Mouse (Mus musculus) urinary bladder, postnatal 4 days (tissue): ENCODE measurements at regions not wholly inside any gene's neighbourhood (a gene's known extent, or its start where the extent isn't known, plus 50 kb on each side); places are given as distances from the start of the nearest gene placed in this dataset.
A peak's percentile ranks its signal among the peaks of the same experiment; 100 is the strongest.

ENCODE experiments used
- DNase-seq, 2 experiments: peaks; one replicate each; pipeline ENCODE4 v3.0.0; 2021 to 2022; ENCODE audit warnings: low spot score in 2 of 2

GRCm38 (mm10) chr5:75828332-75828731 lies 149.9 kb downstream of the Kdr start:
- DNase-seq: no peak

GRCm38 (mm10) chr5:75826283-75827098 lies 151.8 kb downstream of the Kdr start:
- no peak for DNase-seq

DNA sequence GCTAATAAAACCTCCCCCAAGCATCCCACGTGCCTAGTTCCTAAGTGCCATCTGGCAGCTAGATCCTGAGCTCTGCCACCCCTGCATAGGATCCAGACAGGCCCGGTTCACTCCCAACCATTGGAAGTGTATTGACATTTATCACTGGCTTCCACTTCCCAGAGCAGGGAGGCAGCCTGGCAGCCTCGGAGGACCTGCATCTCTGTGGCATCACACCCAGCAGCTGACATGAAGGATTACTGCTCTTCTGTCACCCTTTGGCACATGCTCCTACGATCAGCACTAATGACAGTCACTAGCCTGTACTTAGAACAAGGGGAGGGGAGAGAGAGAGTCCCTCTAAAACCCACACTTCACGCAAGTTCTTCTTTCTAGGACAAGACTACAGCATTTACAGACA lies 152.7 kb downstream of the Kdr start:
- DNase-seq: no peak

DNA sequence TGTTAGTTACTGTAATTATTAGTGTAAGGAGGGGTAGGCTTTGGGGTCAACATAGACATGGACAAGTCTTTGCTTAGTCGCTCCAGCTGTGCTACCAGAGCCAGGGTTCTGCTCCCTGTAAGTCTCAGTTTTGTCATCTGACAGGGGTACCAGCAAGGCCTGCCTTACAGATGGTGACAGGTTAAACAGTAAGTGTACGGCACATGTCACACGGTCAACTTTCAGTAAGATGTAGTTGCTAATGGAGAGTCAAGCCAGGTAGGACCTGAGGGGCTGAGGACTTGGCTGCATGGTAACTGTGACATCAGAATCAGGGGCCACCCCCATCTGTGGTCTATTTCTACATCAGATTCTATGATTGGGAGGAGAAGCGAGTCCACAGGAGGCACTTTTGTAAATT lies 153.6 kb downstream of the Kdr start:
- peak in 1 of 2 experiments; percentile 52 for DNase-seq

GRCm38 (mm10) chr5:75823646-75824045 lies 154.6 kb downstream of the Kdr start:
- DNase-seq: no peak

GRCm38 (mm10) chr5:75817396-75817795 lies 160.9 kb downstream of the Kdr start:
- DNase-seq: no peak

GRCm38 (mm10) chr5:75814393-75814984 lies 163.8 kb downstream of the Kdr start:
- peak in 1 of 2 experiments; percentile 53 for DNase-seq

GRCm38 (mm10) chr5:75812686-75813085 lies 165.6 kb downstream of the Kdr start:
- DNase-seq: no peak

DNA sequence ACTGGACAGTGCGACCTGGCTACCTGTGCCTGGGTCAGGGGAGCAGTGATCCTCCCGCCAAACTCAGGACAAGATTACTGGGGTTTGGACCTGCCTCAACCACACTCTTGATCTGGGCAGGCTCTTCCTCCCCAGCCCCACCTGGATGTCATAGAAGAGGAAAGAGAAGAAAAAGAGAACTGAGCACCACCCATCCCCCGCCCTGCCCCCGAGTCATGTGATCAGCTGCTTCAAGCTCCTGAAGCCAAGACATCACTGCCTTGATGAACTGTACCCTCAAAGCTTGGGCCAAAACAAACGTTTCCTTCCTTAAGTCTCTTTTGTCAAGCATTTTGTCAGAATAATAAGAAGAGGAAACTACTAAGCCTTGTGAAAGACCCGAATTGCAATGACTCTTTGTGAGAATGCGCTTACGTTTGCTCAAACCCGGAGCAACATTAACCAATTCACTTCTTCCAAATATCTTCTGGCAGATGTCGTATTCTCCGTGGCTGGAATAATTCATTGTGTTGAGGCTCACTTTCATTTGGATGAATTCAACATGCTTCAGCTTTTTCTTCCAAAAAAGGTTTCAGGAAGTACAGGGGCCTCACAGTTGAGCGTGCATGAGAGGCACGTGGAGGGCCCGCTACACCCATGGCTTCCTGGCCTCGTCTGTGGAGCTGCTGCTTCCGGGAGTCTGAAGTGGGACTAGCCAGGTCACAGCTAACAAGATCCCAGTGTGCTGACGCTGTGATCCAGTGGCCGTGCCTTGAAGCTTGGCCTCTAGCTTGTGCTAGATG lies 169.5 kb downstream of the Kdr start:
- peak in 1 of 2 experiments; percentile 49 for DNase-seq

DNA sequence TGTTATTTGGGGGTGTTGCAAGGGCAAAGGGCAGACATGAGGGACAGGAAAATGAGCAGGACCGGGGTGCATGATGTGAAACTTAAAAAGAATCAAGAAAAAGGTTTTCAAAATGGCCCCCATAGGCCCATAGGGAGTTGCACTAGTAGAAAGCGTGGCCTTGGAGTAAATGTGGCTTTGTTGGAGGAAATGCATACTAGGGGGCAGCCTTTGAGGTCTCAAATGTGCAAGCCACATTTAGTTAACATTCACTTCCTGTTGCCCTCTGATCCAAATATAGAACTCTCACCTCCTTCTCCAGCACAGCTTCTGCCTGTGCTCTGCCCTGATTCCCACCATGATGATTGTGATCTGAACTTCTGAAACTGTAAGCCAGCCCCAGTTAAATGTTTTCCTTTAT lies 173.2 kb downstream of the Kdr start:
- DNase-seq: no peak

DNA sequence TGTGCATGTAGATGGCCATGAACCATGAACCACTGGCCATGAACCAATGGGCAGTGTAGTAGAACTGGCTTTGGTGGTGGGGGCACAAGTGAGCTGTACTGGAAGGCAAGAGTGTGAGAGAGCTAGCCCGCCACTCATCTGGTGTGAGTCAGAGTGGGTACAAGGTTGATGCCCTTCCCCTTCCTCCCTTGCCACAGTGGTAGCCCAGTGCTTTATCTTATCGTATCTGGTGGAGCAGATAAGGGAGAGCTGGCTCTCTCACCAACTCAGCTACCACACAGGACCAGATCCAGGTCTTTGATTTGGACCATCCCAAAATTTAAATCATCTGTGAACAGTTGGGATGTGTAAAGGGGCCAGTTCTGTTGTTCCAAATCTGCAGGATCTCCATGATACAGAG lies 173.9 kb downstream of the Kdr start:
- DNase-seq: peak in 1 of 2 experiments; percentile 47

- no peak for DNase-seq
Observed at GRCm38 (mm10) chr5:75803012-75803411, 175.2 kb downstream of the Kdr start.

DNA sequence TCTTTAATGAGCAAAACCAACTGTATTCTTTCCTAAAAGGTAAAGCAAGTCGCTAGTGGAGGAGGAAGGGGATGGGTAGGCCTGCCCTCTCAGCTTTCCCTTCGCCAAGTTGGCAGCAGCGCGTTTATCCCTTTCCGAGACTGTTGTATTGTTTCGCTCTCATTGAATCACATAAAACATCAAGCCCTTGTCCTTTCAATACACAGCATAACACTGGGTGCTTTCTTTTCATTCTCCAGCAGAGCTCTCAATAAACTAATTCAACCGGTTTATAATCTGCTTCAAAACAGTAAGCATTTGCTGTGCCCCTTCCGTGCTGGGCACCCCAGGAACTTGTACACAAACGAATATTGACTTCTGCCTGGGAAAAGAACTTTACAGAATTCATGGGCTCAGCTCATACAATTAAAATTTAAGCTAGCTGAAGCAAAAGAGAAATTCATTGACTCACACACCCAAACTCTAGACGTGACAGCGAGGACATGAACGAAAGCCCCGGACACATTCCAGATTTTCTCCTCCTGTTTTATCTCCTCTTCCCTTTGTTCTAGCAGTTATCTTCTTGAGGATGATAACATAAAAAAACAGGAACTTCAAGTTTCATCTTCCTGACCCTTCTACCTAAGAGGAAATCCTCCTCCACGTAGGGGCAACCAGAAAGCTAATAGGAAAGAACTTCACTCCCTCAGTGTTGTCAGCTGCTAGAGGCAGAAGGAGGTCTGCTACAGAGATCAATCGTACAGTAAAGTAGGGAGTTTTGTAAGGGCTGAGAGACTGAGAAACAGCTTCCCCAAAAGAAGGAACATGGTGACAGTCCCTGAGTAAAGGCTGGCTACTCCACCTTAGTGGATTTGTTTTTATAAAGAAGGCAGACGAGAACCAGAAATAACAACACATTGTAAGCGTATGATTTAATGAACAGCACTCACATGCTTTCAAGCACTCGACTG lies 177.9 kb downstream of the Kdr start:
- DNase-seq: no peak

GRCm38 (mm10) chr5:75799627-75800026 lies 178.6 kb downstream of the Kdr start:
- DNase-seq: no peak

- DNase-seq: no peak
Observed at GRCm38 (mm10) chr5:75793184-75793583, 185.1 kb downstream of the Kdr start.

- DNase-seq: no peak
Observed at GRCm38 (mm10) chr5:75791738-75792137, 186.5 kb downstream of the Kdr start.

GRCm38 (mm10) chr5:75788087-75788486 lies 190.2 kb downstream of the Kdr start:
- DNase-seq: no peak

DNA sequence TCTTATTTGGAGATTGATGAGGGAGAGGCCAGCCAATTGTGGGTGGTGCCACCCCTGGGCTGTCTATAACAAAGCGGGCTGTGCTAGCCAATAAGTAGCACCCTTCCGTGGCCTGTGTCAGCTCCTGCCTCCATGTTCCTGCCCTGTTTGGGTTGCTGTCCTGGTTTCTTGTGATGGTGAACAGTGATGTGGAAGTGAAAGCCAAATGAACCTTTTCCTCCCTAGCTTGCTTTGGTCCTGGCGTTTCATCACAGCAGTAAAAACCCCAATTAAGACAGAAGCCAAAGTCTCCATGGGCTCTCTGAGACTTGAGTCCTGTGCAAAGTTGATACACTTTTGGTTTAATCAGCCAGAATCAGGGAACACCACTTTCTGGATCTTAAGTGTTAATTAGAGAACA lies 192.1 kb downstream of the Kdr start:
- DNase-seq: no peak

DNA sequence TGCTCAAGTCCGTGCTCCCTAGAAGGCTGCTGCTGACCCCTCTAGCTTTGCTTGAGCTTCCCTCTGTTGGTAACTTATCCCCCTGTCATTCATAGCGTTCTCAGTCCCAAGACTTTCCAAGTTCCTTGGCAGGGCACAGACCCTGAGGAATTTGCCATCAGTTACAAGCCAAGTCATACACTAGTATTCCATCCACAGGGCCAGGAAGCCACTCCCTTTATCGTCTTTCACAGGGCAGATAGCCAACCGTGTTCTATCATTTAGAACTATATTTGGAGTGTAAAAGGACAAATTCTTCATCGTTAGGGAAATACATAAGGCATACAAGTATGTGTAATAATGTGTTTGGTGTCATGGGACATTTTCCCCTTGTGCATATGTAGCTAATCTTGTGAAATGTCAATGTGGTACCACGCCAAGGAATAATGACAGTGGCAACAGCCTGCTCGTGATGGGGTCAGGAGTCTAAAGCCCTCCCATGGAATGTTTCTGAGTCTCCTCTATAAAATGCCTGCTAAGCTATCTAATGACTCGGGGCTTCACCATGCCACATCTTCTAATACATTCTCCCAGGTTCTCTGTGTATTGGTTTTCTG lies 193.2 kb downstream of the Kdr start:
- DNase-seq: no peak

GRCm38 (mm10) chr5:75770592-75770991 lies 195.9 kb downstream of the Kit start:
- DNase-seq: no peak

DNA sequence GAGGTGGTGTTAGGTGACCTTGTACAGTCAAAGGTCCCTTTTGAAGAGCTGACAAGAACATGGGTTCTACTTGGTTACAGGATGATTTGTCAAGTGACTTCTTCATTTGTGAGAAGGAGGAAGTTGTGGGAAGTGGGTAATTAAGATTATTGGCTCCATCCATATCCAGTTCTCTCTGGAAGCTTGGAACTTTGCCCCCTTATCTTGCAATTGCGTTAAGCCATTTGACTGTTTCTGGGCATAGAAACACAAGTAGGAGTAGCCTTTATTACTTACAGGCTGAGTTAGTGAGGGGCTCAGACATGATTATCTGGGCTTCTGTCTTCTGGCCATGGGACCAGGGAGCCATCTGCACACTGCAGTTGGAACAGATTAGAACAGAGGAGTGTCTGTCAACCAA lies 192.5 kb downstream of the Kit start:
- DNase-seq: no peak
